Mouse (Mus musculus) heart, embryonic 15.5 days (tissue): ENCODE data around the gene Bpifa6. TPM values are rescaled to one million over a fixed set of nuclear protein-coding genes. Genes with fewer than 3 reads are reported as not detected.

Source experiments
- ATAC-seq: fragments of 200-750 bp; cut with Nextera tagmentation; replicated peaks from 2 replicates; pipeline ENCODE4 v1.8.0; 2017; ENCODE audit warnings: low read depth, moderate TSS enrichment; ENCODE audit not compliant: insufficient number of reproducible peaks, insufficient read depth, low FRiP score
- H3K27ac ChIP-seq: fragments of 300-500 bp; sonication (generic); 2 replicates; pipeline ENCODE4 v1.5.1; 2015; ENCODE audit warnings: mild to moderate bottlenecking, inconsistent platforms
- H3K27me3 ChIP-seq: fragments of 300-500 bp; sonication (generic); 2 replicates; pipeline ENCODE4 v1.6.1; 2015; ENCODE audit warnings: inconsistent platforms
- H3K36me3 ChIP-seq: fragments of 300-500 bp; sonication (generic); 2 replicates; pipeline ENCODE4 v1.6.1; 2015; ENCODE audit warnings: mild to moderate bottlenecking, inconsistent platforms
- H3K4me1 ChIP-seq: fragments of 300-500 bp; sonication (generic); replicated peaks from 2 replicates; pipeline ENCODE4 v1.6.1; 2015; ENCODE audit warnings: inconsistent platforms
- H3K4me2 ChIP-seq: fragments of 300-500 bp; sonication (generic); 2 replicates; pipeline ENCODE4 v1.6.1; 2015; ENCODE audit warnings: inconsistent platforms, mild to moderate bottlenecking, moderate library complexity
- H3K4me3 ChIP-seq: fragments of 300-500 bp; sonication (generic); 2 replicates; pipeline ENCODE4 v1.5.1; 2015; ENCODE audit warnings: mild to moderate bottlenecking, inconsistent platforms
- H3K9ac ChIP-seq: fragments of 300-500 bp; sonication (generic); 2 replicates; pipeline ENCODE4 v1.6.1; 2015; ENCODE audit warnings: mild to moderate bottlenecking, inconsistent platforms
- H3K9me3 ChIP-seq: fragments of 300-500 bp; sonication (generic); replicated peaks from 2 replicates; pipeline ENCODE4 v1.6.1; 2016; ENCODE audit warnings: inconsistent platforms
- WGBS: fragments of 180-500 bp; shearing (Covaris S2); methylation state at CpG from one replicate; pipeline ENCODE4 v1.1.7; 2015; ENCODE audit warnings: mixed read lengths; 5-methylcytosine and 5-hydroxymethylcytosine counted together
- polyA plus RNA-seq: library from polyadenylated mRNA; unstranded; fragments of >200 nt; fragmentation: Nextera tagmentation; extraction: Ambion mirVana; gene quantifications from 2 replicates; pipeline ENCODE4 v1.2.1, GENCODE M21; 2015

Bpifa6 gene
- polyA plus RNA-seq, 1 experiment from 2014 or later: not detected

DNA sequence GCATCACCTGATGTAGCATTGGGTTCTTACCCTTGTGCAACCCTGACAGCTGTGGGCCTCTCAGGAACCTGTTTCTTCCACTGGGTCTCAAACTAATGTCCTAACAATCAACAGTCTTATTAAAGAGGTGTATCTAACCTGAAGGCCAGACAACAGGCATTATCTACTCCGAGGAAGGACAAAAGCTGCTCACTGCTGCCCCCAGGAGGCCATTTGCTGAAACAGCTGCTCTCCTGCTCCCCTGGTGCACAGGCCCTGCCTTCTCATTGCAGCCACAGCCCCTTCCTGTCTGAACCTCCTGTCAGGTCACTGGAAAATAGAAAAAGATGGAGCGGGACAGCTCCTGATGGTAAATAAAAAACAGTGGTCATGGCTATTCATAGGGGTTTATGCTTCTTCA, 64.2 kb downstream of the Bpifa6 start:
- Histone ChIP-seq H3K9ac (no peak overlapping the region), H3K4me1 (no peaks in the 10 kb centered on the region), H3K9me3 (no peaks in the 10 kb centered on the region), H3K27ac (no peak overlapping the region), H3K4me2 (no peak overlapping the region), H3K4me3 (no peak overlapping the region), H3K27me3 (no peaks in the 10 kb centered on the region), H3K36me3 (no peaks in the 10 kb centered on the region)
- no peak for ATAC-seq
- WGBS: 53% methylated on average over 2 of the region's 2 CpGs

DNA sequence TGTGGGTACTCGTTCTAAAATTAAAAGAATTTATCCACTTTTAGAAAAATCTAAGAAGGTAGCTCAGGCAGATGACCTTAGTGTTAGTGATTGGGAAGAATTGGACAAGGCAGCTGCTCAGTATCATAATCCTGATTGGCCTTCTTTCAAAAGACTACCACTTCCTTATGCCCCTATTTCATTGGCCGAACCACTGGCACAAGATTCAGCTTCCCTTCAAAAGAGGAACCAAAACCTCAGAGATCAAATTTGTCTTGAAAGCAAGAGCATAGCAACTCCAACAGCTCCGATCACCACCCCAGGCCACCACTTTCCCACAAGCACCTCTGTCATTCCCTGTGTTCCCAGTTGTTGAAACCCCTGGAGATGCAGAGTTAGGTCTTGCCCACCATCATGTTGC, 70.0 kb downstream of the Bpifa6 start:
- no peak for ATAC-seq
- Histone ChIP-seq H3K4me3 (no peak overlapping the region), H3K27ac (no peak overlapping the region)

More for the DNA sequence above, 70.0 kb downstream of the Bpifa6 start:
- no peaks in the 10 kb centered on the region for H3K36me3 ChIP-seq
- H3K9me3 ChIP-seq: no peaks in the 10 kb centered on the region
- H3K27me3 ChIP-seq: no peaks in the 10 kb centered on the region
- no peaks in the 10 kb centered on the region for H3K4me1 ChIP-seq
- WGBS: 63% methylated on average over 3 of the region's 3 CpGs
- H3K4me2 ChIP-seq: no peak overlapping the region
- H3K9ac ChIP-seq: no peak overlapping the region

Other genes starting within 250 kb of the Bpifa6 start
- gene Mapre1, start 233.7 kb upstream of the Bpifa6 start, polyA plus RNA-seq: 210 and 241 TPM in 2 replicates
- gene Efcab8, start 195.0 kb upstream of the Bpifa6 start, polyA plus RNA-seq: 0.16 TPM in 1 of 2 replicates, not detected in the other
- gene Sun5, start 103.9 kb upstream of the Bpifa6 start, polyA plus RNA-seq: not detected in 2 replicates
- not detected in 2 replicates for gene Bpifb2, start 99.9 kb upstream of the Bpifa6 start, polyA plus RNA-seq
- gene Bpifb6, start 74.6 kb upstream of the Bpifa6 start, polyA plus RNA-seq: not detected in 2 replicates
- gene Bpifb3, start 56.7 kb upstream of the Bpifa6 start, polyA plus RNA-seq: not detected in 2 replicates
- not detected in 2 replicates for gene Bpifb4, start 36.7 kb upstream of the Bpifa6 start, polyA plus RNA-seq
- gene Bpifa2, start 33.3 kb downstream of the Bpifa6 start, polyA plus RNA-seq: not detected in 2 replicates
- not detected in 2 replicates for gene Bpifa3, start 155.4 kb downstream of the Bpifa6 start, polyA plus RNA-seq
- 0.92 and 21.4 TPM in 2 replicates for gene Bpifa1, start 167.9 kb downstream of the Bpifa6 start, polyA plus RNA-seq
- not detected in 2 replicates for gene Bpifa5, start 187.7 kb downstream of the Bpifa6 start, polyA plus RNA-seq
- 0.22 and 0.31 TPM in 2 replicates for gene Bpifb1, start 215.9 kb downstream of the Bpifa6 start, polyA plus RNA-seq
- gene Bpifb5, start 248.8 kb downstream of the Bpifa6 start, polyA plus RNA-seq: 0.16 and 0.49 TPM in 2 replicates